Mouse (Mus musculus) testis, adult 2 months (tissue): ENCODE results near the gene Nsun2.

Experiments
- CTCF ChIP-seq: fragments of 200-500 bp; IDR thresholded peaks from 2 replicates; pipeline ENCODE4 v1.5.1; 2012; ENCODE audit warnings: low read depth, mild to moderate bottlenecking, inconsistent platforms, low read length, moderate library complexity; ENCODE audit not compliant: control insufficient read depth, insufficient read depth, insufficient replicate concordance
- POLR2A ChIP-seq: fragments of 200-500 bp; IDR thresholded peaks from 2 replicates; pipeline ENCODE4 v1.6.1; 2012; ENCODE audit warnings: low read depth, mild to moderate bottlenecking, inconsistent platforms, low read length, moderate library complexity; ENCODE audit not compliant: control insufficient read depth

DNA sequence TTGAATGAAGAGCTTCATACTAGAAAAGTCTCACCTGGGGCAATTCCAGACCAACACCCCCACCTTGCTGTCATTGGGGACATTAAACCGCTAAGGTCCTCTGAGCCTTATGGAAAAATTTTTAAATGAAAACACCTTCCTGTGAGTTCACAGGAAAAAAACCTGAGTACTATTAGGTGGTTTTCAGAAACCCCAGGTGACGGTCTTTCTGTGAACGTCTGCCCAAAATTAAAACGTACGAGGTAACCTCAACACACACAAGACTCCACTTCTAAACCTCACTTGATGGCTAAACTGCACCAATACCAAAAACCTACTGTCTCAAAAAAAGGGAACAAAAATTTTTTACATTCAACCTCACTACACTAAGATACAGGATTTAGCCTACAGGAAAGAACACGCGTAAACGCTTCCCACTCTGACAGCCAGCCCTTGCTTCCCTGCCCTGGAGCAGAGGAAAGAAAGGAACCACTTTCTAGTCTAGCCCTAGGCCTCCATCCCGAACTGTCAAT, 597 bp upstream of the Nsun2 start:
- TF ChIP-seq CTCF (no peak), POLR2A (no peak)
